Mouse (Mus musculus) hindbrain, postnatal 0 days (tissue): Measurements from ENCODE around the gene Dbx2. TPM values are rescaled to one million over a fixed set of nuclear protein-coding genes. Genes with fewer than 3 reads are reported as not detected.

Source experiments
- ATAC-seq: fragments of 200-750 bp; cut with Nextera tagmentation; 2 replicates; pipeline ENCODE4 v1.8.0; 2017; ENCODE audit warnings: mild to moderate bottlenecking, moderate TSS enrichment, moderate library complexity
- DNase-seq: peaks from one replicate; pipeline ENCODE4 v3.0.0-alpha.2; 2015; ENCODE audit warnings: low spot score
- H3K27ac ChIP-seq: fragments of 300-500 bp; sonication (generic); 2 replicates; pipeline ENCODE4 v1.5.1; 2014; ENCODE audit warnings: mild to moderate bottlenecking
- H3K27me3 ChIP-seq: fragments of 300-500 bp; sonication (generic); 2 replicates; pipeline ENCODE4 v1.6.1; 2014; ENCODE audit warnings: low read length, mixed read lengths; ENCODE audit not compliant: insufficient read depth
- H3K36me3 ChIP-seq: fragments of 300-500 bp; sonication (generic); 2 replicates; pipeline ENCODE4 v1.6.1; 2014; ENCODE audit warnings: low read length, mixed read lengths; ENCODE audit not compliant: insufficient read depth
- H3K4me1 ChIP-seq: fragments of 300-500 bp; sonication (generic); 2 replicates; pipeline ENCODE4 v1.6.1; 2014; ENCODE audit warnings: antibody characterized with exemption, low read length, mixed read lengths; ENCODE audit not compliant: insufficient read depth
- H3K4me2 ChIP-seq: fragments of 300-500 bp; sonication (generic); 2 replicates; pipeline ENCODE4 v1.6.1; 2014; ENCODE audit warnings: low read depth, mild to moderate bottlenecking, low read length, moderate library complexity, mixed read lengths
- H3K4me3 ChIP-seq: fragments of 300-500 bp; sonication (generic); 2 replicates; pipeline ENCODE4 v1.5.1; 2014; ENCODE audit warnings: low read length
- H3K9ac ChIP-seq: fragments of 300-500 bp; sonication (generic); replicated peaks from 2 replicates; pipeline ENCODE4 v1.6.1; 2014; ENCODE audit warnings: mild to moderate bottlenecking, low read length, moderate library complexity, mixed read lengths
- H3K9me3 ChIP-seq: fragments of 300-500 bp; sonication (generic); 2 replicates; pipeline ENCODE4 v1.6.1; 2016; ENCODE audit warnings: low read length, mixed read lengths
- CTCF ChIP-seq: IDR thresholded peaks from 2 replicates; pipeline ENCODE4 v1.5.1; 2016; ENCODE audit warnings: antibody characterized with exemption, control low read depth, low read depth
- WGBS: fragments of 180-500 bp; shearing (Covaris S2); extraction: QIAGEN DNeasy Blood & Tissue Kit; methylation state at CpG from one replicate; pipeline ENCODE4 v1.1.7; 2014; 5-methylcytosine and 5-hydroxymethylcytosine counted together
- polyA plus RNA-seq: library from polyadenylated mRNA; unstranded; fragments of >200 nt; fragmentation: Nextera tagmentation; extraction: Ambion mirVana; gene quantifications from 2 replicates; pipeline ENCODE4 v1.2.1, GENCODE M21; 2015
- total RNA-seq: library from RNA; depleted of rRNA; stranded (reverse); fragments of >200 nt; gene quantifications from 2 replicates; pipeline ENCODE4 v1.2.3, GENCODE M21; 2014

Dbx2 gene
- total and polyA plus RNA-seq, 2 experiments from 2014 or later = 8.3 to 23.7 TPM

GRCm38 (mm10) chr15:95682620-95683019, 26.9 kb upstream of the Dbx2 start:
- Histone ChIP-seq H3K27me3 (no peaks in the 10 kb centered on the region), H3K4me3 (no peak overlapping the region), H3K27ac (no peak overlapping the region), H3K4me1 (no peaks in the 10 kb centered on the region), H3K9ac (no peak overlapping the region), H3K4me2 (no peak overlapping the region), H3K36me3 (no peaks in the 10 kb centered on the region), H3K9me3 (no peaks in the 10 kb centered on the region)
- DNase-seq = no peak
- ATAC-seq = no peak
- WGBS = 96% methylated on average over 4 of the region's 4 CpGs
- no peak for TF ChIP-seq CTCF

- H3K9ac ChIP-seq = no peak overlapping the region
- H3K4me2 ChIP-seq = no peak overlapping the region
- H3K9me3 ChIP-seq = no peaks in the 10 kb centered on the region
- H3K4me3 ChIP-seq = no peak overlapping the region
- H3K4me1 ChIP-seq = no peaks in the 10 kb centered on the region
- ATAC-seq = no peak
- WGBS = 85% methylated on average over 4 of the region's 4 CpGs
- H3K36me3 ChIP-seq = no peaks in the 10 kb centered on the region
- no peak overlapping the region for H3K27ac ChIP-seq
- no peak for DNase-seq
- H3K27me3 ChIP-seq = no peaks in the 10 kb centered on the region
- TF ChIP-seq CTCF = no peak
Measured at GRCm38 (mm10) chr15:95675645-95676044, 19.9 kb upstream of the Dbx2 start.

GRCm38 (mm10) chr15:95675176-95675575, 19.4 kb upstream of the Dbx2 start:
- DNase-seq (no peak), ATAC-seq (no peak)
- H3K27me3 ChIP-seq = no peaks in the 10 kb centered on the region
- TF ChIP-seq CTCF = no peak
- no peaks in the 10 kb centered on the region for H3K36me3 ChIP-seq
- no peaks in the 10 kb centered on the region for H3K9me3 ChIP-seq
- 71% methylated on average over 2 of the region's 2 CpGs for WGBS
- no peak overlapping the region for H3K4me3 ChIP-seq
- no peak overlapping the region for H3K9ac ChIP-seq
- no peak overlapping the region for H3K4me2 ChIP-seq
- H3K4me1 ChIP-seq = no peaks in the 10 kb centered on the region
- H3K27ac ChIP-seq = no peak overlapping the region

GRCm38 (mm10) chr15:95667209-95667608, 11.4 kb upstream of the Dbx2 start:
- H3K27me3 ChIP-seq = no peaks in the 10 kb centered on the region
- WGBS = 29% methylated on average over 8 of the region's 8 CpGs
- ATAC-seq (peak; percentile 81), DNase-seq (peak; percentile 76)
- no peaks in the 10 kb centered on the region for H3K4me1 ChIP-seq
- no peaks in the 10 kb centered on the region for H3K36me3 ChIP-seq
- peak overlapping the region; percentile 58 for H3K27ac ChIP-seq
- no peak overlapping the region for H3K4me3 ChIP-seq
- TF ChIP-seq CTCF = no peak
- no peak overlapping the region for H3K9ac ChIP-seq
- no peak overlapping the region for H3K4me2 ChIP-seq
- no peaks in the 10 kb centered on the region for H3K9me3 ChIP-seq

- TF ChIP-seq CTCF = no peak
- Histone ChIP-seq H3K9me3 (no peaks in the 10 kb centered on the region), H3K4me3 (no peak overlapping the region), H3K36me3 (no peaks in the 10 kb centered on the region), H3K4me2 (no peak overlapping the region), H3K27ac (no peak overlapping the region), H3K27me3 (no peaks in the 10 kb centered on the region), H3K4me1 (no peaks in the 10 kb centered on the region), H3K9ac (no peak overlapping the region)
- WGBS = 92% methylated on average over 4 of the region's 4 CpGs
- no peak for ATAC-seq
- DNase-seq = no peak
Measured at GRCm38 (mm10) chr15:95665002-95665401, 9.2 kb upstream of the Dbx2 start.

GRCm38 (mm10) chr15:95661718-95662117, 6.0 kb upstream of the Dbx2 start:
- H3K27me3 ChIP-seq = no peaks in the 10 kb centered on the region
- H3K4me1 ChIP-seq = no peaks in the 10 kb centered on the region
- 81% methylated on average over 2 of the region's 2 CpGs for WGBS
- H3K4me3 ChIP-seq = no peak overlapping the region
- no peak overlapping the region for H3K4me2 ChIP-seq
- no peak overlapping the region for H3K27ac ChIP-seq
- H3K9me3 ChIP-seq = no peaks in the 10 kb centered on the region
- H3K9ac ChIP-seq = no peak overlapping the region
- ATAC-seq = no peak
- no peak for TF ChIP-seq CTCF
- DNase-seq = no peak
- H3K36me3 ChIP-seq = no peaks in the 10 kb centered on the region

- no peak overlapping the region for H3K27ac ChIP-seq
- no peak for TF ChIP-seq CTCF
- WGBS = 83% methylated on average over 5 of the region's 5 CpGs
- no peak overlapping the region for H3K4me2 ChIP-seq
- no peak overlapping the region for H3K9ac ChIP-seq
- no peak overlapping the region for H3K4me3 ChIP-seq
- ATAC-seq (no peak), DNase-seq (no peak)
- H3K27me3 ChIP-seq = 0 out of 2 replicates have a peak, but pooled peaks cover 2% of the 10 kb centered on the region
- H3K4me1 ChIP-seq = no peaks in the 10 kb centered on the region
- H3K9me3 ChIP-seq = no peaks in the 10 kb centered on the region
- no peaks in the 10 kb centered on the region for H3K36me3 ChIP-seq
Measured at GRCm38 (mm10) chr15:95660368-95660767, 4.6 kb upstream of the Dbx2 start.
